Mouse (Mus musculus): ENCODE results near the gene Sh3bp5.
A peak's percentile ranks its signal among the peaks of the same experiment; 100 is the strongest.
"Not testable (repeated sequence)": the region's sequence is repeated elsewhere in the genome, so short reads cannot be mapped to it uniquely, and the experiment has no call there.

Gene Sh3bp5

GRCm38 (mm10) chr14:31435930-31436693 is at the start of gene Sh3bp5:
Gene Sh3bp5, minus strand, starts transcription at chr14:31436078.
- DNase-seq (ENCODE audit: low read depth), result peak; percentile 69

GRCm38 (mm10) chr14:31482417-31482816 is 46.5 kb upstream of the Sh3bp5 start:
- no peak for DNase-seq (ENCODE audit: low read depth)

- no peak for DNase-seq (ENCODE audit: low read depth)
These were observed 37.4 kb upstream of the Sh3bp5 start for GRCm38 (mm10) chr14:31473297-31473696.

- DNase-seq (ENCODE audit: low read depth), result peak; percentile 54
These were observed 36.7 kb upstream of the Sh3bp5 start for GRCm38 (mm10) chr14:31472451-31473061.

- DNase-seq (ENCODE audit: low read depth), result no peak
These were observed 33.8 kb upstream of the Sh3bp5 start for GRCm38 (mm10) chr14:31469711-31470110.

- no peak for DNase-seq (ENCODE audit: low read depth)
These were observed 28.3 kb upstream of the Sh3bp5 start for GRCm38 (mm10) chr14:31464176-31464575.

- DNase-seq (ENCODE audit: low read depth), result no peak
These were observed 27.0 kb upstream of the Sh3bp5 start for GRCm38 (mm10) chr14:31462886-31463285.

GRCm38 (mm10) chr14:31462226-31462625 is 26.3 kb upstream of the Sh3bp5 start:
- DNase-seq (ENCODE audit: low read depth), result not testable (repeated sequence)

GRCm38 (mm10) chr14:31458006-31458405 is 22.1 kb upstream of the Sh3bp5 start:
- no peak for DNase-seq (ENCODE audit: low read depth)

GRCm38 (mm10) chr14:31456064-31456721 is 20.3 kb upstream of the Sh3bp5 start:
- DNase-seq (ENCODE audit: low read depth), result no peak

GRCm38 (mm10) chr14:31454849-31455566 is 19.1 kb upstream of the Sh3bp5 start:
- no peak for DNase-seq (ENCODE audit: low read depth)

- DNase-seq (ENCODE audit: low read depth), result not testable (repeated sequence)
These were observed 18.1 kb upstream of the Sh3bp5 start for GRCm38 (mm10) chr14:31453946-31454345.

GRCm38 (mm10) chr14:31448994-31449393 is 13.1 kb upstream of the Sh3bp5 start:
- no peak for DNase-seq (ENCODE audit: low read depth)

- no peak for DNase-seq (ENCODE audit: low read depth)
These were observed 7.7 kb upstream of the Sh3bp5 start for GRCm38 (mm10) chr14:31443616-31444015.

GRCm38 (mm10) chr14:31440725-31441124 is 4.8 kb upstream of the Sh3bp5 start:
- DNase-seq (ENCODE audit: low read depth), result no peak

- no peak for DNase-seq (ENCODE audit: low read depth)
These were observed 4.4 kb upstream of the Sh3bp5 start for GRCm38 (mm10) chr14:31440230-31440629.

- DNase-seq (ENCODE audit: low read depth), result no peak
These were observed 3.4 kb upstream of the Sh3bp5 start for GRCm38 (mm10) chr14:31439279-31439678.

- DNase-seq (ENCODE audit: low read depth), result no peak
These were observed 2.1 kb upstream of the Sh3bp5 start for GRCm38 (mm10) chr14:31437826-31438529.

- no peak for DNase-seq (ENCODE audit: low read depth)
These were observed 611 bp downstream of the Sh3bp5 start for GRCm38 (mm10) chr14:31435018-31435915.

- DNase-seq (ENCODE audit: low read depth), result no peak
These were observed 1.5 kb downstream of the Sh3bp5 start for GRCm38 (mm10) chr14:31434426-31434825.

Measured in c-Kit-positive CD71-positive TER-119-negative erythroid progenitor cells, embryonic 14.5 days (primary cell).